32 mouse cellular contexts compared by ENCODE assay signal in the genomic region with DNA sequence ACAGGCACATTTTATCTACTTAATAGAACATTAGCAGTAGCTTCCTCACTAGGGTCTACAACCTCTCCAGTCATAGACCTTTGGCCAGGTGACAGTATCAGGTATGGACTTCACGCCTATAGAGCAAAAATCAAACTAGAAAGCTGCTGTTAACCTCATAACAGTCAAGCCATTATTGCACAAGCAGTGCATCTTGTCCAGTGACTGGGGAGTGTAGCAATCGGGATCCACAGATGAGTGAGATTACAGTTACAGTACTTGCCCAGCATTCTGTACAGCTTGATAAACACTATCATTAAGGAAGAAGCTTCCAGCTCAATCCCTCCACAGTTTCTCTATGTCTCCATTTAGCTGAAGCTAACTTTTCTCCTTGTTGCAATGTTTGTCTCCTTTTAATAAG. TPM values are rescaled to one million over a fixed set of nuclear protein-coding genes. Genes with fewer than 3 reads are reported as not detected.
A peak's percentile ranks its signal among the peaks of the same experiment; 100 is the strongest.
DNase-seq lines count a peak whose midpoint lies in the region; ATAC-seq and TF ChIP-seq lines count a peak whose summit lies in the region.
"Had no signal": no experiment of that assay in that cellular context is flagged by ENCODE, and none has a peak within 500 bp of the region (broad histone marks: within the 10 kb centered on the region; RNA-seq: fewer than 3 reads in every experiment).

No protein-coding gene starts in this region.

- peak in 1 of 2 experiments; percentile 39; a peak in 1 of 4 replicates for TF ChIP-seq EP300 in MEL (IDR thresholded peaks at IDR 0.05; ENCODE audit: low read depth in 1 of 2, low read length in 2 of 2)

- TF ChIP-seq POLR2A in MEL (IDR thresholded peaks at IDR 0.05; ENCODE audit: control insufficient read depth in 1 of 2, insufficient read depth in 1 of 2, low read depth in 1 of 2, low read length in 2 of 2, poor library complexity in 1 of 2), result no peak

- no peak overlapping the region for H3K9ac ChIP-seq in intestine, postnatal 0 days (ENCODE audit: low read depth, low read length)
- no peak overlapping the region for H3K9ac ChIP-seq in intestine, embryonic 16.5 days (ENCODE audit: low read depth, low read length)
- H3K9ac ChIP-seq in MEL (ENCODE audit: control insufficient read depth, low read depth, low read length, poor library complexity, severe bottlenecking), result no peak overlapping the region
- H3K9ac ChIP-seq in hindbrain, embryonic 12.5 days, result no peak overlapping the region
- H3K9ac ChIP-seq: forebrain, embryonic 13.5 days; forebrain, postnatal 0 days; heart, embryonic 12.5 days; heart, embryonic 15.5 days; hindbrain, embryonic 14.5 days had no signal

- no peak for TF ChIP-seq RAD21 in MEL (IDR thresholded peaks at IDR 0.05; ENCODE audit: low read depth, low read length)

- H3K27me3 ChIP-seq in intestine, postnatal 0 days (replicated peaks; ENCODE audit: control insufficient read depth, insufficient read depth, low read length), result no peaks in the 10 kb centered on the region
- no peaks in the 10 kb centered on the region for H3K27me3 ChIP-seq in intestine, embryonic 16.5 days (replicated peaks; ENCODE audit: control insufficient read depth, insufficient read depth, low read length)
- H3K27me3 ChIP-seq in MEL (ENCODE audit: control insufficient read depth in 1 of 2, insufficient read depth in 2 of 2, low read length in 2 of 2), result no peaks in the 10 kb centered on the region
- H3K27me3 ChIP-seq in hindbrain, embryonic 12.5 days, result no peaks in the 10 kb centered on the region
- H3K27me3 ChIP-seq: forebrain, embryonic 13.5 days; heart, embryonic 12.5 days; heart, embryonic 15.5 days had no signal

- no peaks in the 10 kb centered on the region for H3K4me1 ChIP-seq in intestine, postnatal 0 days (replicated peaks; ENCODE audit: control insufficient read depth, insufficient read depth, low read length)
- no peaks in the 10 kb centered on the region for H3K4me1 ChIP-seq in intestine, embryonic 16.5 days (ENCODE audit: control insufficient read depth, insufficient read depth, low read length)
- H3K4me1 ChIP-seq in MEL (ENCODE audit: control insufficient read depth in 1 of 2, insufficient read depth in 2 of 2, low read length in 2 of 2), result peaks cover 0 to 4% of the 10 kb centered on the region in 2 experiments; a peak in 1 of 4 replicates
- no peaks in the 10 kb centered on the region for H3K4me1 ChIP-seq in hindbrain, embryonic 12.5 days
- H3K4me1 ChIP-seq: heart, embryonic 12.5 days; heart, embryonic 15.5 days; hindbrain, embryonic 10.5 days had no signal

- 69% methylated on average over 2 of the region's 2 CpGs for WGBS in intestine, postnatal 0 days
- WGBS in intestine, embryonic 16.5 days, result 77% methylated on average over 2 of the region's 2 CpGs
- 87% methylated on average over 2 of the region's 2 CpGs for WGBS in hindbrain, embryonic 12.5 days

- H3K27ac ChIP-seq in intestine, postnatal 0 days (ENCODE audit: low read depth, low read length), result no peak overlapping the region
- H3K27ac ChIP-seq in intestine, embryonic 16.5 days (ENCODE audit: low read length), result no peak overlapping the region
- H3K27ac ChIP-seq in MEL (ENCODE audit: control insufficient read depth, low read depth, low read length), result no peak overlapping the region
- H3K27ac ChIP-seq in hindbrain, embryonic 12.5 days, result no peak overlapping the region
- H3K27ac ChIP-seq: forebrain, embryonic 10.5 days; forebrain, embryonic 13.5 days; gastrocnemius, adult 2 months; heart, embryonic 15.5 days; hindbrain, embryonic 10.5 days; hindbrain, embryonic 14.5 days; hindbrain, postnatal 0 days had no signal

- TF ChIP-seq CTCF in intestine, postnatal 0 days (IDR thresholded peaks at IDR 0.05; ENCODE audit: low read depth), result no peak
- no peak for TF ChIP-seq CTCF in MEL (IDR thresholded peaks at IDR 0.05 in 2 of 3, conservative IDR thresholded peaks at IDR 0.05 in 1 of 3; ENCODE audit: control insufficient read depth in 1 of 3, insufficient read depth in 1 of 3, low read depth in 2 of 3, low read length in 3 of 3, poor library complexity in 1 of 3, severe bottlenecking in 1 of 3)

- no peaks in the 10 kb centered on the region for H3K79me2 ChIP-seq in MEL (ENCODE audit: control insufficient read depth, insufficient read depth, low read length, poor library complexity)

- H3K4me3 ChIP-seq in intestine, postnatal 0 days (ENCODE audit: low read depth, low read length), result no peak overlapping the region
- no peak overlapping the region for H3K4me3 ChIP-seq in intestine, embryonic 16.5 days (ENCODE audit: low read length)
- H3K4me3 ChIP-seq in MEL (ENCODE audit: control insufficient read depth in 1 of 2, insufficient read depth in 1 of 2, low read depth in 2 of 2, low read length in 2 of 2), result no peak overlapping the region
- no peak overlapping the region for H3K4me3 ChIP-seq in hindbrain, embryonic 12.5 days
- H3K4me3 ChIP-seq: forebrain, embryonic 10.5 days; forebrain, embryonic 13.5 days; gastrocnemius, adult 2 months; heart, embryonic 12.5 days; heart, embryonic 15.5 days; hindbrain, embryonic 10.5 days had no signal

- H3K9me3 ChIP-seq in intestine, postnatal 0 days (ENCODE audit: control insufficient read depth), result no peaks in the 10 kb centered on the region
- no peaks in the 10 kb centered on the region for H3K9me3 ChIP-seq in intestine, embryonic 16.5 days (ENCODE audit: control insufficient read depth, low read length)
- no peaks in the 10 kb centered on the region for H3K9me3 ChIP-seq in MEL (replicated peaks; ENCODE audit: insufficient read depth, low read length)
- no peaks in the 10 kb centered on the region for H3K9me3 ChIP-seq in hindbrain, embryonic 12.5 days (replicated peaks)
- H3K9me3 ChIP-seq: forebrain, embryonic 10.5 days; forebrain, embryonic 13.5 days; heart, embryonic 12.5 days; heart, embryonic 15.5 days; hindbrain, embryonic 10.5 days had no signal

- DNase-seq in MEL (ENCODE audit: low read depth, low spot score), result no peak
- no peak for DNase-seq in kidney, adult 11 months
- DNase-seq: adrenal gland, postnatal 10 days; adrenal gland, postnatal 36 days; B cell, adult 2 months; cerebellum, adult 18-20 months; cerebellum, adult 9-10 months; cerebellum, postnatal 14 days; forebrain, postnatal 0 days; gastrocnemius, adult 2 months; gastrocnemius, postnatal 14 days; heart, adult 18-20 months; heart, postnatal 10 days; heart, postnatal 36 days had no signal

- H3K4me2 ChIP-seq in intestine, postnatal 0 days (replicated peaks; ENCODE audit: low read depth), result no peak overlapping the region
- no peak overlapping the region for H3K4me2 ChIP-seq in intestine, embryonic 16.5 days (ENCODE audit: low read depth, low read length)
- no peak overlapping the region for H3K4me2 ChIP-seq in hindbrain, embryonic 12.5 days (replicated peaks)
- H3K4me2 ChIP-seq: forebrain, embryonic 13.5 days; heart, embryonic 12.5 days; heart, embryonic 15.5 days; hindbrain, embryonic 14.5 days had no signal

- no peaks in the 10 kb centered on the region for H3K36me3 ChIP-seq in intestine, postnatal 0 days (ENCODE audit: control insufficient read depth, insufficient read depth)
- H3K36me3 ChIP-seq in intestine, embryonic 16.5 days (ENCODE audit: control insufficient read depth, insufficient read depth, low read length), result no peaks in the 10 kb centered on the region
- H3K36me3 ChIP-seq in MEL (ENCODE audit: control insufficient read depth in 1 of 2, insufficient read depth in 2 of 2, low read length in 2 of 2), result no peaks in the 10 kb centered on the region; a peak in 1 of 4 replicates
- no peaks in the 10 kb centered on the region for H3K36me3 ChIP-seq in hindbrain, embryonic 12.5 days
- H3K36me3 ChIP-seq: forebrain, embryonic 10.5 days; heart, embryonic 12.5 days; heart, embryonic 15.5 days; hindbrain, embryonic 10.5 days had no signal

- ATAC-seq in intestine, postnatal 0 days, result peak; percentile 68; the same call in 1 of the 2 replicates
- ATAC-seq in intestine, embryonic 16.5 days, result no peak
- 0 out of 2 replicates have a peak, but pooled peaks have one; percentile 34 for ATAC-seq in megakaryocyte progenitor cell, adult 5-6 weeks (replicated peaks; ENCODE audit: poor library complexity)
- no peak for ATAC-seq in hindbrain, embryonic 12.5 days (ENCODE audit: low FRiP score)
- ATAC-seq: activated CD4-positive, CD25-positive, alpha-beta regulatory T cell, adult 4 months; CD4-positive, CD25-positive, alpha-beta regulatory T cell, adult 4 months; forebrain, embryonic 13.5 days; forebrain, postnatal 0 days; hindbrain, postnatal 0 days; inflammation-experienced regulatory T-cells, adult 6 months had no signal

TF ChIP-seq in MEL, 35 proteins besides CTCF, POLR2A, EP300 and RAD21:
- TF ChIP-seq CHD1 (IDR thresholded peaks at IDR 0.05; ENCODE audit: low read depth, low read length), result no peak
- peak; percentile 37; the same call in 1 of the 2 replicates for TF ChIP-seq GATA1 (IDR thresholded peaks at IDR 0.05; ENCODE audit: low read depth, low read length)

RNA-seq across cellular contexts. Expression of a gene that starts 22.4 kb away (rescaled TPM):
- 2.1 and 2.5 TPM in 2 replicates for polyA plus RNA-seq in intestine, postnatal 0 days (2015; fragmentation: Nextera tagmentation; extraction: Ambion mirVana)
- polyA plus RNA-seq in intestine, embryonic 16.5 days (2015; fragmentation: Nextera tagmentation; extraction: Ambion mirVana), result 2.8 and 2.9 TPM in 2 replicates
- total RNA-seq in MEL (2012; rRNA removed), result not detected in 2 replicates
- under 1 TPM in 1 of 2 experiments, not detected in 1; 0.08 TPM for polyA plus RNA-seq in MEL (2012; ENCODE audit: insufficient read depth in 1 of 2, insufficient read length in 2 of 2, low read depth in 1 of 2, low replicate concordance in 2 of 2, missing spikeins in 1 of 2)
- total RNA-seq in megakaryocyte progenitor cell, adult 5-6 weeks (2015), result not detected in 2 replicates
- not detected in 2 replicates for total RNA-seq in megakaryocyte progenitor cell, adult 5-6 weeks (2017)
- polyA plus RNA-seq in hindbrain, embryonic 12.5 days (2016; fragmentation: Nextera tagmentation; extraction: Ambion mirVana), result 6.9 and 8.9 TPM in 2 replicates
- polyA plus RNA-seq: activated CD4-positive, CD25-positive, alpha-beta regulatory T cell, adult 4 months; inflammation-experienced regulatory T-cells, adult 6 months had no signal

RNA-seq across cellular contexts. Expression of a gene that starts 23.1 kb away (rescaled TPM):
- polyA plus RNA-seq in intestine, postnatal 0 days (2015; fragmentation: Nextera tagmentation; extraction: Ambion mirVana), result not detected in 2 replicates
- polyA plus RNA-seq in intestine, embryonic 16.5 days (2015; fragmentation: Nextera tagmentation; extraction: Ambion mirVana), result not detected in 2 replicates
- not detected in 2 replicates for total RNA-seq in MEL (2012; rRNA removed)
- polyA plus RNA-seq in MEL (2012; ENCODE audit: insufficient read depth in 1 of 2, insufficient read length in 2 of 2, low read depth in 1 of 2, low replicate concordance in 2 of 2, missing spikeins in 1 of 2), result not detected
- total RNA-seq in megakaryocyte progenitor cell, adult 5-6 weeks (2015), result not detected in 2 replicates
- total RNA-seq in megakaryocyte progenitor cell, adult 5-6 weeks (2017), result not detected in 2 replicates
- polyA plus RNA-seq in hindbrain, embryonic 12.5 days (2016; fragmentation: Nextera tagmentation; extraction: Ambion mirVana), result not detected in 2 replicates
- total RNA-seq: forebrain, postnatal 0 days; gastrocnemius, postnatal 4 days; heart, postnatal 36 days; hindbrain, postnatal 0 days had no signal
- polyA plus RNA-seq: activated CD4-positive, CD25-positive, alpha-beta regulatory T cell, adult 4 months; CD4-positive, CD25-positive, alpha-beta regulatory T cell, adult 4 months; embryonic facial prominence, embryonic 11.5 days; embryonic facial prominence, embryonic 14.5 days; forebrain, embryonic 10.5 days; forebrain, embryonic 13.5 days; forebrain, postnatal 0 days; frontal cortex, adult 2 months; heart, embryonic 12.5 days; heart, embryonic 15.5 days; hindbrain, embryonic 10.5 days; hindbrain, embryonic 14.5 days; hindbrain, postnatal 0 days; inflammation-experienced regulatory T-cells, adult 6 months had no signal

Comparison
In these comparisons a context has a peak if more than half of its experiments do, and no peak if none do; other contexts are left out.
1. ATAC-seq: peak in intestine, postnatal 0 days (single experiment) and megakaryocyte progenitor cell, adult 5-6 weeks (single experiment); none in intestine, embryonic 16.5 days (single experiment) and hindbrain, embryonic 12.5 days (single experiment).